Mouse (Mus musculus): Measurements from ENCODE around the gene Adarb1. TPM values are rescaled to one million over a fixed set of nuclear protein-coding genes. Genes with fewer than 3 reads are reported as not detected.

Gene Adarb1
- polyA plus RNA-seq, 1 experiment from 2014 or later = 34.1 TPM

DNA sequence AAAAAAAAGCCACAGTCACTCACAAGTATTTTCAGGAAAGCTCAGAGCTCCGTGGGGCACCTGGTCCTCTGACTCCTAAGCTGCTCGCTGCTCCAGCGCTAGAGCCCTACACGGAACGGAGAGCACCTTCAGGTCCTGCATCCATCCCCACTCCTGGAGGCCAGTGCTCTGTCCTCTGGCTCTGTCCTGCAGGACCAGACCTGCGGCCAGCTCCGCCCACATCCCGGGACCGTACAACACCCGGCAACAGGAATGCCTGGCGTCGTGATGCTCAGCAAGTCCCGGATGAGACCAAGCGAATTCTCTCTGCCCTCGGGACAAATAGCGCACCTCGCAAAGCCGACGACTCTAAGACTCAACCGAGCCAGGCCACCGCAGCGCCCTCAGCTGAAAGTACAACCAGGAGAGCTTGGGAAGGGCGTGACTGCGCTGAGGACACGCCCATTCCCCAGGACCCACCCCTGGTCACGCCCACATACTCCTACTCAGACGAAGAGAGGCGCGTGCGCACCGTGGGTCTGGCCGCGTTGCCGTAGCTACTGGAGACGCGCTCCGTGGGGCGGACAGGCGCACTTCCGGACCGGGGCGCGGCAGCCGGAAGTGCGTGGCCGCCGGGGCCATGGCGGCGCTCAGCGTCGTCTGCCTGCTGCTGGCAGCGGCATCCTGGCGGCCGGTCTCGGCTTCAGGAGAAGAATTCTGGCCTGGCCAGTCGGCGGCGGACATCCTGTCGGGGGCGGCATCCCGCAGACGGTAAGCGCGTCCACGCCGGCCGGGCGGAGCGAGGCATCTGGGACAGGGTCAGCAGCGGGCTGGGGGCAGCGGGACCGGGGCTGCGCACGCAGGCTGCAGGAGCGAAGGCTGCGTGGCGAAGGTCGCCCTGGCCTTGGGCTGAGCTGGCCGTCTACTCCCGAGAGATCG, 159.1 kb downstream of the Adarb1 start, which contains the start of gene Pofut2:
Gene Pofut2, plus strand, starts transcription at position 515 of the 918 bp plus-strand sequence.
- under 1% methylated on average over 81 of the region's 81 CpGs for WGBS

DNA sequence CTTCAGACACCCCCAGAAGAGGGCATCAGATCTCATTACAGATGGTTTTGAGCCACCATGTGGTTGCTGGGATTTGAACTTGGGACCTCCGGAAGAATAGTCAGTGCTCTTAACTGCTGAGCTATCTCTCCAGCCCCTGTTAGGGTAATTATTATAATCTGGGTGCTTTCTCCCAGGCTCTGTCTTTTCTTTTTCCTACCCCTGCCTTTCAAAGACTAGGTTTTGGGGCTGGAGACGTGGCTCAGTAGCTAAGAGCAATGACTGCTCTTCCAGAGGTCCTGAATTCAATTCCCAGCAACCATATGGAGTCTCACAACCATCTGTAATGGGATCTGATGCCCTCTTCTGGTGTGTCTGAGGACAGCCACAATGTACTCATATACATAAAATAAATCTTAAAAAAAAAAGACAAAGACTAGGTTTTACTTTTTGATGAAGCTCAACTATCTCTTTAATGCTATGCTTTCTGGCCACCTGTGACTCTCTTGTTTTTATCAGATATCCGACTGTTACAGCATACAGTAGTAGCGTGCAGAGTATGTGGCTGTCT, 160.0 kb downstream of the Adarb1 start:
- H3K4me2 ChIP-seq (ENCODE audit: low read depth, low read length) = peak overlapping the region; percentile 85
- no peak overlapping the region for H3K9ac ChIP-seq (ENCODE audit: low read length)
- 51% methylated on average over 4 of the region's 4 CpGs for WGBS
- H3K9me3 ChIP-seq (ENCODE audit: control insufficient read depth, low read length) = no peaks in the 10 kb centered on the region
- no peak for ATAC-seq (ENCODE audit: low read depth)
- H3K27ac ChIP-seq (ENCODE audit: low read length) = no peak overlapping the region
- no peaks in the 10 kb centered on the region for H3K27me3 ChIP-seq (ENCODE audit: control insufficient read depth, insufficient read depth, low read depth, low read length)
- peak overlapping the region; percentile 93 for H3K4me3 ChIP-seq (ENCODE audit: low read length)
- H3K36me3 ChIP-seq (ENCODE audit: control insufficient read depth, insufficient read depth, low read length) = peaks cover 15% of the 10 kb centered on the region
- H3K4me1 ChIP-seq (replicated peaks; ENCODE audit: control insufficient read depth, insufficient read depth, low read length) = peaks cover 11% of the 10 kb centered on the region

More for the DNA sequence above, 159.1 kb downstream of the Adarb1 start, which contains the start of gene Pofut2:
- Histone ChIP-seq H3K4me1 (replicated peaks; ENCODE audit: control insufficient read depth, insufficient read depth, low read length) (peaks cover 11% of the 10 kb centered on the region), H3K36me3 (ENCODE audit: control insufficient read depth, insufficient read depth, low read length) (peaks cover 21% of the 10 kb centered on the region), H3K9ac (ENCODE audit: low read length) (peak within 1 kb of the TSS; percentile 91), H3K27ac (ENCODE audit: low read length) (peak within 1 kb of the TSS; percentile 87), H3K9me3 (ENCODE audit: control insufficient read depth, low read length) (no peaks in the 10 kb centered on the region), H3K4me2 (ENCODE audit: low read depth, low read length) (peak within 1 kb of the TSS; percentile 85), H3K4me3 (ENCODE audit: low read length) (peak within 1 kb of the TSS; percentile 93), H3K27me3 (ENCODE audit: control insufficient read depth, insufficient read depth, low read depth, low read length) (no peaks in the 10 kb centered on the region)
- ATAC-seq (ENCODE audit: low read depth) = peak; percentile 99

DNA sequence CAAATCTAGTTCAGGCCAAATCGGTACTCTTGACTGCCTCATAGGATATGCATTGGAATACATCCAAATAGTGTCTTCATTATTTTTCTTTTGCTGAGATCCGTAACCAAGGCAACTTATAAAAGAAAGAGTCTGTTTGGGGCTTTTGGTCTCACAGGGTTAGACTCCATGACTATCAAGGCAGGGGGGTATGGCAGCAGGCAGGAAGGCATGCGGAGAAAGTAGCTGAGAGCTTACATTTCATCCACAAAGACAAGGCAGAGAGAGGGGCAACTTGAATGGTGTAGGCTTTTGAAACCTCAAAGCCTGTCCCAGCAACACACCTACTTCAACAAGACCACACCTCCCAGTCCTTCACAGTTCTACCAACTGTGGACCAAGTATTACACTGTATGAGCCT, 162.4 kb downstream of the Adarb1 start:
- H3K4me1 ChIP-seq (replicated peaks; ENCODE audit: control insufficient read depth, insufficient read depth, low read length) = peaks cover 32% of the 10 kb centered on the region
- no peak overlapping the region for H3K9ac ChIP-seq (ENCODE audit: low read length)
- no peaks in the 10 kb centered on the region for H3K27me3 ChIP-seq (ENCODE audit: control insufficient read depth, insufficient read depth, low read depth, low read length)
- no peak overlapping the region for H3K4me3 ChIP-seq (ENCODE audit: low read length)
- no peak for ATAC-seq (ENCODE audit: low read depth)
- no peaks in the 10 kb centered on the region for H3K9me3 ChIP-seq (ENCODE audit: control insufficient read depth, low read length)
- no peaks in the 10 kb centered on the region for H3K36me3 ChIP-seq (ENCODE audit: control insufficient read depth, insufficient read depth, low read length)
- H3K4me2 ChIP-seq (ENCODE audit: low read depth, low read length) = no peak overlapping the region
- WGBS = 69% methylated on average over 3 of the region's 3 CpGs
- no peak overlapping the region for H3K27ac ChIP-seq (ENCODE audit: low read length)

DNA sequence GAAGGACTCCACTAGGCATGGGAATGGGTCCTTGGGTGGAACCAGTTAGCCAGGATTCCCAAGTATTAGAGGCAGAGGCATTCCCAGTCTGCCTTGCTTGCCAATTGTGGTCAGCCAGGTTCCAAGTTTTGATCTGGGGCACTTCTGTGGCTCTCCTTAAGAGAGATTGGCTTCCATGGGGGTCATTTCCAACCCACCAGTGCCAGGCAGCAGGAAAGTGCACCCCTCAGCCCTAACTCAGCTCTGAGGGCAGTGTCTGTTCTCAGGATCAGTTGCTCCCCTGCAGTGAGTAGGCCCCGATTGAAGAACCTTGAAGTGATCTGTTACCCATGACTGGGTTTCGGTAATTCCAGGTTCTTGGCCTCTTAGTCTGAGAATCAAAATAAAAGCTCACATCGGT, 162.8 kb downstream of the Adarb1 start:
- 82% methylated on average over 3 of the region's 3 CpGs for WGBS
- Histone ChIP-seq H3K27me3 (ENCODE audit: control insufficient read depth, insufficient read depth, low read depth, low read length) (no peaks in the 10 kb centered on the region), H3K9me3 (ENCODE audit: control insufficient read depth, low read length) (no peaks in the 10 kb centered on the region), H3K4me3 (ENCODE audit: low read length) (no peak overlapping the region), H3K9ac (ENCODE audit: low read length) (no peak overlapping the region; the same call in 1 of the 2 replicates), H3K4me2 (ENCODE audit: low read depth, low read length) (no peak overlapping the region), H3K27ac (ENCODE audit: low read length) (no peak overlapping the region), H3K4me1 (replicated peaks; ENCODE audit: control insufficient read depth, insufficient read depth, low read length) (peaks cover 29% of the 10 kb centered on the region), H3K36me3 (ENCODE audit: control insufficient read depth, insufficient read depth, low read length) (no peaks in the 10 kb centered on the region)
- no peak for ATAC-seq (ENCODE audit: low read depth)

DNA sequence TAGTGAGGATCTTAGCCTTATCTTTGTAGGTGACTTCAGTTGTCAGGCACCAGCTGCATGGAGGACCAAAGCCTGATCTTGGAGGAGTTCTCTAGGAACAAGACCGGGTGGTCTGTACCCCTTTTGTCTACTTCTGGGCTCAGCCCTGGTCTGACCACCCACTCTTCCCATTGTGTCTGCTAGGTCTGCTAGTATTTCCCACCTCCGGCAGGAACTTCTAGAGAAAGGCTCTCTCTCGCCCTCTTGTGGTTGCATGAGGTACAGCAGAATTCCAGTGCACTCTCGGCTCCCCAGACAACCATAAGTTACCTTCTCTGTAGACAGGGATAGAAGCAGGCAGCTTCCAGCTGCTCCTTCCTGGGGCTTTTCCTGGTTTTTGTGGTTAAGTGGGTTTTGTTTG, 165.3 kb downstream of the Adarb1 start:
- Histone ChIP-seq H3K4me1 (replicated peaks; ENCODE audit: control insufficient read depth, insufficient read depth, low read length) (peaks cover 29% of the 10 kb centered on the region), H3K9me3 (ENCODE audit: control insufficient read depth, low read length) (no peaks in the 10 kb centered on the region), H3K4me2 (ENCODE audit: low read depth, low read length) (no peak overlapping the region), H3K36me3 (ENCODE audit: control insufficient read depth, insufficient read depth, low read length) (no peaks in the 10 kb centered on the region), H3K27ac (ENCODE audit: low read length) (peak overlapping the region; percentile 19), H3K9ac (ENCODE audit: low read length) (peak overlapping the region; percentile 21; the same call in 1 of the 2 replicates), H3K27me3 (ENCODE audit: control insufficient read depth, insufficient read depth, low read depth, low read length) (no peaks in the 10 kb centered on the region), H3K4me3 (ENCODE audit: low read length) (no peak overlapping the region)
- peak; percentile 48 for ATAC-seq (ENCODE audit: low read depth)
- WGBS = 0% methylated on average over 4 of the region's 4 CpGs

DNA sequence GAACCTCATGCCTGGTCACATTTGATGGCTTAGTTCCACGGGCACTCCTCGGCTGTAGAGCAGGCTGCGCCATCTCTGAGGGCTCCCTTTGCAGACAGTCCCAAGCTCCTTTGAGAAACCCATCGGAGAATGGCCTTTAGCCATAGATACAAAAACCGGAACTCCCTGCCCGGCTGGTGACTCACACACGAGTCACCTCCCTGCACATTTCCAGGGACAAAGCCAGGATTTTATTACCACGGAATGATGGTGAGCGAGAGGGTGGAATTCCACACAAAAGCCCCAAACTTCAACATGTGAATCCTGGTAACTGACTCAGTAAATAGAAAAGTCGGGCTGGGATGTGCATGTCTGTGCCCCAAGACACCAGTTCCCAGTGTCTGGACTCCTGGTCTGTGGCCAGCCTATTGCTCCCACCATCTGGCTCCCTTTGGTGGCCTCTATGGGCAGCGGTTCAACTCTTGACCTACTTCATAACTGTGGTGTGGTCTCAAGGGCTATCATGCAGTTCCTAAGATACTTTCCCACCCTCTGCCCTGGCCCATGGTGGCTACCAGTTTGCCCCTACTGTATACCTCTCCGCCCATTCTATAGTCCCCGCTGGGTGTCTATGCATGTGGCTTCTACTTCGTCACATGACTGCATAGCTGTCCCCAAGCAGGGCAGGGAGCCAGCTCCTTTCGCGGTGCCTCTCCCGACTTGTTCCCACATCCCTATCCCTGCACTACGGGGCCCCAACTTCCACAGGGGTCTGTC, 166.1 kb downstream of the Adarb1 start:
- WGBS = 37% methylated on average over 18 of the region's 18 CpGs
- Histone ChIP-seq H3K27me3 (ENCODE audit: control insufficient read depth, insufficient read depth, low read depth, low read length) (no peaks in the 10 kb centered on the region), H3K4me3 (ENCODE audit: low read length) (no peak overlapping the region), H3K27ac (ENCODE audit: low read length) (peak overlapping the region; percentile 19), H3K4me1 (replicated peaks; ENCODE audit: control insufficient read depth, insufficient read depth, low read length) (peaks cover 34% of the 10 kb centered on the region), H3K36me3 (ENCODE audit: control insufficient read depth, insufficient read depth, low read length) (no peaks in the 10 kb centered on the region), H3K4me2 (ENCODE audit: low read depth, low read length) (peak overlapping the region; percentile 29), H3K9me3 (ENCODE audit: control insufficient read depth, low read length) (no peaks in the 10 kb centered on the region), H3K9ac (ENCODE audit: low read length) (peak overlapping the region; percentile 36)
- peak; percentile 40; the same call in 1 of the 2 replicates for ATAC-seq (ENCODE audit: low read depth)

DNA sequence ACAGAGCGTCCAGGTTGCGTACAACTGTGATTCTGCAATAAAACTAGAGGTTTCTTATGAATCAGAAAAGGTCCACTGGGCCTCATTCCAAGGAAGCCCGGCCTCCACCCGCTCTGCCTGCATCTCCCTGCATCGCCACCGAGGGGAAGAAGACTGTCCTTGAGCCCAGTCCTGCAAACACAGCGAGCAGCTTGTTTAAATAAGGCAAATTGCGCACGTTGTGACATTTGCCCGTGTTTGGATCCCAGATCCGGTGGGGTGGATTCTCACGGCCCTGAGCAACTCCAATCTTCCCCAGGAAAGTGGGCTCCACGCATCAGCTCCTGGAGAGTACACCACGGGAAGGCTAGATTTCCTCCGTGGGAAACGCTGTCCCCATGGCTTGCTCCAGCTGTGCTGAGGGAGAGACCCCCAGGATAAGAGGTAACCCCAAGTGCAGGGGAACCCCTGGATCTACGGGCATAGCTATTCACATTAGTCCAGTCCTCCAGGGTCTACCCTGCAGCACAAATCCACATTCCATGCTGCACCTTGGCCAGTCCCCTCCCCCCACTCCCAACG, 166.8 kb downstream of the Adarb1 start:
- Histone ChIP-seq H3K4me1 (replicated peaks; ENCODE audit: control insufficient read depth, insufficient read depth, low read length) (peaks cover 34% of the 10 kb centered on the region), H3K36me3 (ENCODE audit: control insufficient read depth, insufficient read depth, low read length) (no peaks in the 10 kb centered on the region), H3K9ac (ENCODE audit: low read length) (0 out of 2 replicates have a peak overlapping the region, but pooled peaks have one; percentile 36), H3K4me3 (ENCODE audit: low read length) (no peak overlapping the region), H3K27ac (ENCODE audit: low read length) (peak overlapping the region; percentile 19), H3K4me2 (ENCODE audit: low read depth, low read length) (peak overlapping the region; percentile 29), H3K9me3 (ENCODE audit: control insufficient read depth, low read length) (no peaks in the 10 kb centered on the region), H3K27me3 (ENCODE audit: control insufficient read depth, insufficient read depth, low read depth, low read length) (no peaks in the 10 kb centered on the region)
- 20% methylated on average over 18 of the region's 18 CpGs for WGBS
- peak; percentile 34; the same call in 1 of the 2 replicates for ATAC-seq (ENCODE audit: low read depth)

DNA sequence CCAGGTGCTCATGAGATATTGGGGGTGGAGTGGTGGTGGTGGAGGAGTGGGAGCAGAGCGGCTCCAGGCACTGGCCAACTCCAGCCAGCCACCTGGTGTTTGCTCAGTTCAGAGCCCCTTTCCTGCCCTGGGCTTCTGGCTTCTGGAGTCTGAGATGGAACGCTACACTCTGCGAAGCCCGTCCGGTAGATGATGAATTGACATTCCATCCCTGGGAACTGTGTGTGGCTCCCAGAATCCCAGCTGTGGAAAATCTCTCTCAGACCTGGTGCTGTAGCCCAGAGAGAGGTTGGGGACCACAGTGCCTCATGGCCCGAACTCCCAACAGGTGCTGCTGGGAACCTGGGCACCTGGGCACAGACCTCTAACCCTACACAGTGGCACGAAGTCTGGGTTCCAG, 170.4 kb downstream of the Adarb1 start:
- Histone ChIP-seq H3K27me3 (ENCODE audit: control insufficient read depth, insufficient read depth, low read depth, low read length) (no peaks in the 10 kb centered on the region), H3K9ac (ENCODE audit: low read length) (0 out of 2 replicates have a peak overlapping the region, but pooled peaks have one; percentile 21), H3K4me1 (replicated peaks; ENCODE audit: control insufficient read depth, insufficient read depth, low read length) (peaks cover 42% of the 10 kb centered on the region), H3K27ac (ENCODE audit: low read length) (no peak overlapping the region), H3K4me3 (ENCODE audit: low read length) (no peak overlapping the region), H3K36me3 (ENCODE audit: control insufficient read depth, insufficient read depth, low read length) (no peaks in the 10 kb centered on the region), H3K9me3 (ENCODE audit: control insufficient read depth, low read length) (no peaks in the 10 kb centered on the region), H3K4me2 (ENCODE audit: low read depth, low read length) (no peak overlapping the region)
- WGBS = 22% methylated on average over 7 of the region's 7 CpGs
- 0 out of 2 replicates have a peak, but pooled peaks have one; percentile 4 for ATAC-seq (ENCODE audit: low read depth)

All from lung, embryonic 16.5 days (tissue).